Mouse (Mus musculus): ENCODE data around the gene Tuft1. TPM values are rescaled to one million over a fixed set of nuclear protein-coding genes. Genes with fewer than 3 reads are reported as not detected.
A peak's percentile ranks its signal among the peaks of the same experiment; 100 is the strongest.

Tuft1 gene
- polyA plus RNA-seq, 1 experiment from 2014 or later = 3.4 TPM

DNA sequence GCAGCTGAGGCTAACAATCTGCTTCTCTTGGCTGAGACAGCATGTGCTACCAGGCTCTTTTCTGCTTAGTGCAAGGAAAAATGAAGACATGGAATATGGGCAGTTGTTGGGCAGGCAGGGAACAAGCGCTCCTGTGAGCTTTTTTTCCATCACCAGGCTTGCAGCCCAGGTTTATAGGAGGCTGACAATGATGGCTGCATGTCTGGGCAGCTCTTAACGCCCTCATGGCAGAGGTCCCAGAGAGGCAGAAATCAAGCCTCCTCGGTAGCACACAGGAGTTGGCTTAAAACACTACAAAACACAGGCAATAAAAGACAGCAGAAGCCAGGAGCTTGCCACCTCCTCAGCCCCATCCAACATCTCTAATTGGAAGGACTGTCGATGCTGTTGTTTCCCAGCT is 47.3 kb downstream of the Tuft1 start:
- Histone ChIP-seq H3K27me3 (ENCODE audit: poor library complexity, severe bottlenecking) (no peaks in the 10 kb centered on the region), H3K36me3 (replicated peaks) (no peaks in the 10 kb centered on the region), H3K9me3 (no peaks in the 10 kb centered on the region), H3K4me1 (peaks cover 9% of the 10 kb centered on the region), H3K27ac (no peak overlapping the region), H3K4me3 (no peak overlapping the region)
- WGBS = 82% methylated on average over 4 of the region's 4 CpGs
- DNase-seq (ENCODE audit: extremely low spot score, low spot score) = no peak

DNA sequence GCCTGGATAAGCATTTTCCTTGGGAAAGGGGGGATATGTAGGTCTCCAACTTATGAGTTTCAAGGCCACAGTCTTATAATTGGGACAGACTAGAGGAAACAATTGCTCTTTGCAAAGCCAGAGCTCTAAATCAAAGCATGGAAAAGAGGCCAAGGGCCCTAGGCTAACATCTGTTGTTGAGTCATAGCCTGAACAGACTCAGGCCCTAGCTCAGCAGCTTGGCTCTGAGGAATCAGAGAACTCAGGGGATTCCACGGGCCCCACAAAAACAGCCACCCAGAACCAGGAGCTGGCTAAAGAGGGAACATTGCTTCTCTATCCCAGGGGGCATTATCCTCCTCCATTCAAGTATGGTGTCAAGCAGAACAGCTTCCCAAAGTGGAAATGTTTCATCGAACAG is 48.1 kb downstream of the Tuft1 start:
- Histone ChIP-seq H3K27ac (no peak overlapping the region), H3K27me3 (ENCODE audit: poor library complexity, severe bottlenecking) (no peaks in the 10 kb centered on the region), H3K4me3 (no peak overlapping the region), H3K4me1 (peaks cover 9% of the 10 kb centered on the region), H3K9me3 (no peaks in the 10 kb centered on the region), H3K36me3 (replicated peaks) (no peaks in the 10 kb centered on the region)
- WGBS = 75% methylated on average over 2 of the region's 2 CpGs
- DNase-seq (ENCODE audit: extremely low spot score, low spot score) = no peak

DNA sequence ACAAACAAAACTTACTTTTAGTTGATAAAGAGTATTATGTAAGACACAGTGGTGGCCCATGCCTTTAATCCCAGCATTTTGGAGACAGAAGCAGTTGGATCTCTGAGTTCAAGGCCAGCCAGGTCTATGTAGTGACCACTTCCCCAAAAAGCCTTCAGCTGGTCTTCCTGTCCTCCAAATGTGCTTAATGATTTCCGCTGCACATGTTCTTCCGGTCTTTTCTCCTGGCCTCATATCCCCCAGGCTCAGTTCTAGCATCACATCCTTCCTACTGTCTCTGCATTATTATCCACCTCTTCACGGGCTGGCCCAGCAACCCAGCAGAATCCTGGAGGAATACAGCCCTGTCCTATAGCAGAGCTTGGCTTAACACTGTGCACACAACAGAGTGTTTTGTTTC is 49.1 kb downstream of the Tuft1 start:
- WGBS = 96% methylated on average over 3 of the region's 3 CpGs
- Histone ChIP-seq H3K36me3 (replicated peaks) (no peaks in the 10 kb centered on the region), H3K27me3 (ENCODE audit: poor library complexity, severe bottlenecking) (no peaks in the 10 kb centered on the region), H3K27ac (no peak overlapping the region), H3K9me3 (no peaks in the 10 kb centered on the region), H3K4me1 (peaks cover 9% of the 10 kb centered on the region), H3K4me3 (no peak overlapping the region)
- no peak for DNase-seq (ENCODE audit: extremely low spot score, low spot score)

DNA sequence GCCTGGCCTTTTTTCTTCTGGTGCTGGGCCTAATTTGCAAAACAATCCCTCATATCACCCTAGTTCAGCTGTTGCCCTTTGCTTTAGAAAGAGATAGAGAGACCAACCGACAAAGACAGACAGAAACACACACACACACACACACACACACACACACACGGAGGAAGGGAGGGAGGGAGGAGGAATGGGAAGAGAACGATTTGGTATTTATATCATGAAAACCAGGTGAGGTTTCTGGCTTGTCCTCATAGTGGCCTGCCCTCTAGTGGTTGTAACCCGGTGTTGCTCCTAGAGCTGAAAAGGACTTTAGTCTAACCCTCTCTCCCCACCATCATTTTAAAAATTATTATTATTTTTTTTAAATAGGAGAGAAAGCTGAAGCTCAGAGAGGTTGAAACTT is 56.7 kb downstream of the Tuft1 start:
- no peaks in the 10 kb centered on the region for H3K4me1 ChIP-seq
- no peaks in the 10 kb centered on the region for H3K36me3 ChIP-seq (replicated peaks)
- 8% methylated on average over 4 of the region's 4 CpGs for WGBS
- DNase-seq (ENCODE audit: extremely low spot score, low spot score) = peak; percentile 47
- no peak overlapping the region for H3K4me3 ChIP-seq
- H3K27me3 ChIP-seq (ENCODE audit: poor library complexity, severe bottlenecking) = no peaks in the 10 kb centered on the region
- no peak overlapping the region for H3K27ac ChIP-seq
- no peaks in the 10 kb centered on the region for H3K9me3 ChIP-seq

DNA sequence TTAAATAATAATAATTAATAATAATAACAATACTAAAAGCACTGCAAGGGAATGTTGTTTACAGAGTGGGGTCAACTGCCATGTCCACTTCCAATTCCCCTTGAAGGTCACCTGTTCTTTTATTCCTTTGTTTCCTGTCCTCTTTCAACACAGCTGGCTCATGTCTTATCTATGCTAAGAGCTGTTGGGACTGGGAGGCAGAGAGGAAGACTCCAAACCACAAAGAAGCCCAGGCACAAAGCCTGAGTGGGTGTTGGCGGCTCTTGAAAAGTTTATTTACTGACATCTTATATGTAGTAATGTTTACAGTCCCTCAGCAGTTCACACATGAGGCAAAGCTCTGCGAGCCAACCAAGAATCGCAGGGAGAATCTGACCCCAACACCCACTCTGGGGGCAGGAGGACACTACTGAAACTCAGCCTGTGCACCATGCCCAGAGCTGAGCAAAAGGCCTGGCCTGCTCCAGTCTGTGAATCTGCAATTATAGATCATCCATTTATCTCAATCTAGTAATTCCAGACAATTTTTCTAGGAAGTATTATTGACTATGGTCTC is 61.4 kb downstream of the Tuft1 start:
- H3K9me3 ChIP-seq = peaks cover 12% of the 10 kb centered on the region; the same call in 1 of the 2 replicates
- no peaks in the 10 kb centered on the region for H3K4me1 ChIP-seq
- no peaks in the 10 kb centered on the region for H3K27me3 ChIP-seq (ENCODE audit: poor library complexity, severe bottlenecking)
- no peak overlapping the region for H3K4me3 ChIP-seq
- DNase-seq (ENCODE audit: extremely low spot score, low spot score) = no peak
- 93% methylated on average over 3 of the region's 3 CpGs for WGBS
- no peaks in the 10 kb centered on the region for H3K36me3 ChIP-seq (replicated peaks)
- no peak overlapping the region for H3K27ac ChIP-seq

DNA sequence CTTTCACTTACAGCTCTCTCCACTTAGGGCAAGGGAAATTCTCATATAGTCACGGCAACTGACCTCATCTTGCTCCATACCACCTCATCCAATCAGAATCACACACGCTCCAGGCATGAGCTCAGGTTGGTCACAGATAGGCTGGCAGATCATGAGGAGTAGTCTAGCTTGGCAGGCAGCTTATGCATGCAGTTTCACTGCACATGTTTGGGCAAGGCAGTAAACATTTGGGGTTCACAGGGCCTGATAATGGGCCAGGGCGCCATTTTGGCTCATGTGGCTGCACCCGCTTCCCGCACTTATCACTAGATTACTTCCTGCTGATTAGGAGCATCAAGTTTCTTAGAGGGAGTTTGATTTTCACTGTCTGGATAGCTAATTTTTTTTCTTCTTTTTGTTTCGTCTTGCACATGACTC is 62.8 kb downstream of the Tuft1 start:
- no peaks in the 10 kb centered on the region for H3K4me1 ChIP-seq
- no peak overlapping the region for H3K27ac ChIP-seq
- no peaks in the 10 kb centered on the region for H3K36me3 ChIP-seq (replicated peaks)
- 93% methylated on average over 6 of the region's 6 CpGs for WGBS
- peaks cover 12% of the 10 kb centered on the region; the same call in 1 of the 2 replicates for H3K9me3 ChIP-seq
- DNase-seq (ENCODE audit: extremely low spot score, low spot score) = no peak
- no peaks in the 10 kb centered on the region for H3K27me3 ChIP-seq (ENCODE audit: poor library complexity, severe bottlenecking)
- no peak overlapping the region for H3K4me3 ChIP-seq

DNA sequence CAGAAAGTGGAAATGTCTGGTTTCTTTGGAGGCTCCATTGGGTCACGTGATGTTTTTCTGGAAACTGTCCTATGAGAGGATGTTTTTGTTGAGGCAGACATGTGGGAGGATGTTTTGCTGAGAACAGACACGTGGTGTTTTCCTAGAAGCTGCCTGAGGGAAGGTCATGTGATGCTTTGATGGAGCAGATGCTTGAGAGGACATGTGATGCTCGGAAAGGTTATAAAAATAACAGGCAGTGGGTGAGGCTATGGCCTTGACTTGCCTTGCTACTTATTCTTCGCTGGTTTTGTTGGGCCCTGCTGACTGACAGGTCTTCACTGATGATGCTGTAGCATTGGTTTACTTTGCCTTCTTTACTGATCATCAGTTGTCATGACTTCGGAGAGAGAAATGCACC is 67.6 kb downstream of the Tuft1 start:
- DNase-seq (ENCODE audit: extremely low spot score, low spot score) = no peak
- H3K4me3 ChIP-seq = no peak overlapping the region
- no peaks in the 10 kb centered on the region for H3K36me3 ChIP-seq (replicated peaks)
- H3K27ac ChIP-seq = no peak overlapping the region
- H3K9me3 ChIP-seq = peaks cover 12% of the 10 kb centered on the region; the same call in 1 of the 2 replicates
- WGBS = 84% methylated on average over 5 of the region's 5 CpGs
- H3K4me1 ChIP-seq = no peaks in the 10 kb centered on the region
- H3K27me3 ChIP-seq (ENCODE audit: poor library complexity, severe bottlenecking) = no peaks in the 10 kb centered on the region

DNA sequence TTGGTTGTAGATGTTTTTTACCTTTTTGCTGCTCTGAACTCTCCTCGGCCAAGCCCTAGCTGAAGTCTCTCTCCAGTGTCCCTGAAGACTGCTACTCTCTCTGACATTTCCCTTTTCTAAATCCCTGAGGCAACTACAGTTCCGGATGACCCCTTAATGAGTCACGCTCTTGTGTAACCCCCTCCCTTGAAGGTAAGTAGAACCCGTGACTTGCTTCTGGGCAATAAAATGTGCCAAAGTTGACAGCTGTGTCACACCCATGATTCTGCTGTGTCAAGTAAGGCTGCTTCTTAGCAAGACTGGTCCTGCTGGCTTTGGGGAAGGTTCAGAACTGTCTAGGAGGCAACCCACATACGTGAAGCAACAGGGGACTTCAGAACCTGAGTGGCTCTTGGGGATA is 70.7 kb downstream of the Tuft1 start:
- H3K9me3 ChIP-seq = peaks cover 3% of the 10 kb centered on the region; the same call in 1 of the 2 replicates
- no peak overlapping the region for H3K4me3 ChIP-seq
- no peak for DNase-seq (ENCODE audit: extremely low spot score, low spot score)
- 78% methylated on average over 5 of the region's 5 CpGs for WGBS
- no peak overlapping the region for H3K27ac ChIP-seq
- H3K36me3 ChIP-seq (replicated peaks) = no peaks in the 10 kb centered on the region
- no peaks in the 10 kb centered on the region for H3K4me1 ChIP-seq
- no peaks in the 10 kb centered on the region for H3K27me3 ChIP-seq (ENCODE audit: poor library complexity, severe bottlenecking)

DNA sequence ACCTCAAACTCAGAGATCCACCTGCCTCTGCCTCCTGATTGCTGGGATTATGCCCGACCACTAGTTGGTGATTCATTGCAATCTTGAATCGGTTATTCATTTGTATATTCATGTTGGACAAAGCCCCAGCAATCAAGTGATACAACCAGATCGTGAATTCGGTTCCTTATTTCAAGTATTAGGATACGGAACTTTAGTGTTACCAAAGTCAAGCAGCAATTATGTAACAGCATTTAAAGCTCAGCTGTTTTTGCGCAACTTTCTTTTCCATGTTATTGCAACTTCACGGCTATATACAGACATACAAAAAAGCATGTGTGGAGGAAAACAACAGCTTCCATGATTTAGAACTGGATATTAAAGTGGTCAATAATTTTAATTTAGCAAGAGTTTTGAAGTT is 75.7 kb downstream of the Tuft1 start:
- no peaks in the 10 kb centered on the region for H3K27me3 ChIP-seq (ENCODE audit: poor library complexity, severe bottlenecking)
- 77% methylated on average over 7 of the region's 7 CpGs for WGBS
- no peak for DNase-seq (ENCODE audit: extremely low spot score, low spot score)
- H3K36me3 ChIP-seq (replicated peaks) = no peaks in the 10 kb centered on the region
- H3K9me3 ChIP-seq = no peaks in the 10 kb centered on the region
- H3K27ac ChIP-seq = peak overlapping the region; percentile 96
- H3K4me1 ChIP-seq = peaks cover 32% of the 10 kb centered on the region
- peak overlapping the region; percentile 94 for H3K4me3 ChIP-seq

DNA sequence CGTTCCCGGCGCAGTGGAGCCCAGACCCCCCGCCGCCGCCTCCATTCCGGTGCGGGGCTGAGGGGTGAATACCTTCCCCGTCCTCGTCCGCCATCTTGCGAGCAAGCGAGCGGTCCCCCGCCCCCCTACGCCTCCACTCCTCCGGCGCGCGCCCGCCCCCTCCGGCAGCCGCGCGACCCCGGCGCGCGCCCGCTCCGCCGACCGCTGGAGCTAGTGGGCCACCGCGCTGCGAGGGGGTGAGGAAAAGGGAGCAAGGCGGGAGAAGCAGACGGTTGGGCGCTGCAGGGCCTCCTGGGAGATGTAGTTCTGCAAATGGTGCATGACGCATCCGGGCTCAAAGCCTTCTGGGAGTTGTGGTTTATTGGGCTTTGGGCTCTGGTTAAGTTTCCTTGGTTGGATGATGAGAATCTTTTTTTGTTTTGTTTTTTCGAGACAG is 76.2 kb downstream of the Tuft1 start, which contains the start of gene Snx27:
Snx27 (minus strand) TSS at position 261 of the 436 bp plus-strand sequence.
- H3K27ac ChIP-seq = peak within 1 kb of the TSS; percentile 96
- no peaks in the 10 kb centered on the region for H3K27me3 ChIP-seq (ENCODE audit: poor library complexity, severe bottlenecking)
- WGBS = under 1% methylated on average over 42 of the region's 42 CpGs
- no peaks in the 10 kb centered on the region for H3K36me3 ChIP-seq (replicated peaks)
- peak within 1 kb of the TSS; percentile 94 for H3K4me3 ChIP-seq
- peaks cover 32% of the 10 kb centered on the region for H3K4me1 ChIP-seq
- H3K9me3 ChIP-seq = no peaks in the 10 kb centered on the region
- peak; percentile 90 for DNase-seq (ENCODE audit: extremely low spot score, low spot score)

DNA sequence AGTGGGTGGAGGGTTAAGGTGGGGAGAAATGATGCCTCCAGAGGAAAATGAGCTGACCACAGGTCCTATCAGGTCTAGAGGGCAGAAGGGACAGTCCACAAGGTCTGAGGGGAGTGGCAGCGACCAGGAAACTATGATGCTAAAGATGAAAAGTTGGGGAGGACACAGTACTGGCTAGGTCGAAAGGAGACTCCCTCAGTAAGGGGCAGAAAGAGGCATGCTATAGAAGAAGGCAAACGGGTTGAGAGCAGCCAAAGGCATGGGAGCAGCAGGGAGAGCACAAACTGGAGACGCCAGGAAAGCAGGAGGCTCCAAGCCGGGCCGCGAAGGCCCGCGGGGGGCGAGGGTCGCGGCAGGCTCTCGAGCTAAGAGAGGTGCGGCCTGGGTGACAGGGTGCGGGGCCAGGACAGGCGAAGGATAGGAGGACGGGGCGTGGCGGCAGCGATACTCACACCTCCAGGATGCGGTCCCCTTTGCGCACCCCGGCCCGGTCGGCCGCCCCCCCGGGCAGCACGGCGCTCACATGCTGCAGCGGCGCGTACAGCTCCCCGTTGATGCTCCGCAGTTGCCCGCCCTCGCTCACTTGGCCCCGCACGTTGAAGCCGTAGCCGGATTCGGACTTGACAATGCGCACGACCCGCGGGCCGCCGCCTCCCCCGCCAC is 76.7 kb downstream of the Tuft1 start:
- H3K27ac ChIP-seq = peak overlapping the region; percentile 96
- H3K36me3 ChIP-seq (replicated peaks) = no peaks in the 10 kb centered on the region
- no peaks in the 10 kb centered on the region for H3K27me3 ChIP-seq (ENCODE audit: poor library complexity, severe bottlenecking)
- H3K9me3 ChIP-seq = no peaks in the 10 kb centered on the region
- no peak for DNase-seq (ENCODE audit: extremely low spot score, low spot score)
- peaks cover 32% of the 10 kb centered on the region for H3K4me1 ChIP-seq
- under 1% methylated on average over 48 of the region's 48 CpGs for WGBS
- H3K4me3 ChIP-seq = peak overlapping the region; percentile 94

DNA sequence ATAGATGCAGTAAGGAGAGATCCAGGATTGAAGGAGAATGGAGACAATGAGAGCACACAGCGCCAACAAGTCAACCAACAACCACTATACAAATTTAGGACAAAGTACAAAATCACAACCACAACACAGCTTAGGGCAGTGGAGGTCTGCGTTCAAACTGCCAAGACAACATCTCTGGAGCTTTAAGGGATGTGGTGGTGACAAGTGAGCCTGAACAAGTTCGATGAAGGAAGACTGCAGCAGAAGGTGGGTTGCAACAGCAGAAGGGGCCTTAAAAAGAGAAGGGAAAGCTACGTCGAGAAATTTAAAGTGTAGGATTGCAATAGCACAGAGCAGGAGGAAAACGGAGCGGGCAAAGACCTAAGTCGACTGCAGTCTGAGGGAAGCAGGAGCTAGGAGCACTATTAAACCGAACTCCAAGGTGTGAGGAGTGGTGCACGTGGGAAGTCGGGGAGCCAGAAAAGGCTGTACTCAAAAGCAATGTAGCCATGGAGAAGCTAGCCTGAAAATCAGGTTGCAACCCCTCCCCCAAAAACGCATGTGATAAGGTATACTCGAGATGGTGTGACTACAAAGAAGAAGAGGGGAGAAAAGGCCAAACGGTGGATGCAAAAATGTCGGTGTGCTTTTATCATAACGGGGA is 77.4 kb downstream of the Tuft1 start:
- peak; percentile 31 for DNase-seq (ENCODE audit: extremely low spot score, low spot score)
- Histone ChIP-seq H3K4me3 (peak overlapping the region; percentile 94), H3K27me3 (ENCODE audit: poor library complexity, severe bottlenecking) (no peaks in the 10 kb centered on the region), H3K4me1 (peaks cover 32% of the 10 kb centered on the region), H3K9me3 (no peaks in the 10 kb centered on the region), H3K27ac (peak overlapping the region; percentile 96), H3K36me3 (replicated peaks) (no peaks in the 10 kb centered on the region)
- WGBS = 4% methylated on average over 16 of the region's 16 CpGs

DNA sequence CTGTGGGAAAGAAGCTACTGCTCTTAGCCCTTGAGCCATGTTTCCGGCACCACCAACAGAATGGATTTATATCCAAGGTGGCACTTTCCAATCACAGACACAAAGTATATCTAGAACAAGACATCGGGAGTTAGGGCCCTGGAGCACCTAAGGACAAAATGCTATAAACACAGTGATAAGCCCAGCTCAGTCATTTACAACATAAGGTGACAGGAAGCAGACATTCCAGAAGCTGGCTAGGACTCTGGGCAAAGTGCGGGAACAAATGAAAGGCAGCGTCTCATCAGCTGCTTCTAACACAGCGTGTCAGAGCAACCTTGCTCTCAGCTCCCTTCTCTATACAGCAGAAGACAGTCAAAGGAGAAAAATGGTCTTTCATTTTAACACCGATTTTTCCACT is 84.2 kb downstream of the Tuft1 start:
- Histone ChIP-seq H3K4me3 (no peak overlapping the region), H3K27ac (no peak overlapping the region), H3K36me3 (replicated peaks) (peaks cover 15% of the 10 kb centered on the region), H3K27me3 (ENCODE audit: poor library complexity, severe bottlenecking) (no peaks in the 10 kb centered on the region), H3K4me1 (peaks cover 11% of the 10 kb centered on the region), H3K9me3 (no peaks in the 10 kb centered on the region)
- DNase-seq (ENCODE audit: extremely low spot score, low spot score) = no peak
- WGBS = 89% methylated on average over 6 of the region's 6 CpGs
